Mouse (Mus musculus) lung, postnatal 0 days (tissue): ENCODE measurements around the gene Fam186b.

Experiments
- CTCF ChIP-seq: IDR thresholded peaks from 2 replicates; pipeline ENCODE4 v1.5.1; 2016; ENCODE audit warnings: antibody characterized with exemption, mild to moderate bottlenecking
- EP300 ChIP-seq: IDR thresholded peaks from 2 replicates; pipeline ENCODE4 v1.6.1; 2016; ENCODE audit warnings: antibody characterized with exemption, mild to moderate bottlenecking, control low read depth

- TF ChIP-seq CTCF (no peak), EP300 (no peak)
Measured at GRCm38 (mm10) chr15:99254477-99255005, 41.1 kb downstream of the Fam186b start.
